Mouse (Mus musculus): Measurements from ENCODE around the gene Asl.

GRCm38 (mm10) chr5:130059413-130060328 is 30.6 kb upstream of the Asl start:
- no peak for TF ChIP-seq CTCF (IDR thresholded peaks at IDR 0.05; ENCODE audit: insufficient read depth, low read length)
- TF ChIP-seq POLR2A (IDR thresholded peaks at IDR 0.05; ENCODE audit: borderline replicate concordance, extremely low read depth, low read depth, low read length) = no peak

All from lung, adult 2 months (tissue).